Mouse (Mus musculus): ENCODE measurements around the gene Nrsn2.
A peak's percentile ranks its signal among the peaks of the same experiment; 100 is the strongest.

Nrsn2 gene

DNA sequence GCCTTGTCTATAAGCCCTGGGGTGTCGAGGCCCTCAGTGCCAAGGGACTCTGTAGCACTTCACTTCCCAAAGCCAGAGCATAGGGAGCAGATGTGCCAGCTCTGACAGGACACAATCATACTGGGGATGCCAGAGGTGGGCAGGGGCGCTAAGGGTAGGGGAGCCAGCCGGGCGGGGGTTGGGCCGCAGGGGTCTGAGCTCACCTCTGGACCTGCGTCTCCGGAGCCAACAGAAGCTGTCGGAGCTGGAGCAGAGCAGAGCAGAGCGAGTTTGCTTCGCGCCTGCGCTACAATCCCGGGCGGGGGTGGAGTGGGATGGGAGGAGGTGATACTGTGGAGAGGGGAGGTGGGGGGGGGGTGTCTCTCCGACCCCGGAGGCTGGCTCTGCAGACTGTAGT lies at the start of gene Nrsn2:
Nrsn2 (minus strand) TSS at position 294 of the 397 bp plus-strand sequence.
- no peak for DNase-seq (ENCODE audit: low spot score)

DNA sequence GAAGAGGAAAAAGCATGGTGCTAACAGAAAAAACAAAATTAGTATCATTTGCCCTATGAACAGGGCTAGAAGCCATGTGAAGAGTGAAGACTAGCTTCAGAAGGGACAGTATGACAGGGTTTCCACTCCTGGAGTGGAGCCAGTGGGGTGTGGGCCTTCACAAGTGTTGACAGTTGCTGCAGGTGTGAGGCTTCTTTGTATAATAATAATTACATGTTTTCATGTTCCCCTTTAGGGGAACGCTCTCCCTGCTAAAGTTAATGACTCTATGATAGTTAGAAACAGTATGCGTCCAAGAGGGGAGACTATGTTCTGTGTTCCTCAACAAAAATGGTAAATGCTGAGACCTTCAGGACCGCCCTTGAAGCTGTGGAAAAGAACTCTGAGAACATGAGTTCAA lies 39.3 kb upstream of the Nrsn2 start:
- no peak for DNase-seq (ENCODE audit: low spot score)

DNA sequence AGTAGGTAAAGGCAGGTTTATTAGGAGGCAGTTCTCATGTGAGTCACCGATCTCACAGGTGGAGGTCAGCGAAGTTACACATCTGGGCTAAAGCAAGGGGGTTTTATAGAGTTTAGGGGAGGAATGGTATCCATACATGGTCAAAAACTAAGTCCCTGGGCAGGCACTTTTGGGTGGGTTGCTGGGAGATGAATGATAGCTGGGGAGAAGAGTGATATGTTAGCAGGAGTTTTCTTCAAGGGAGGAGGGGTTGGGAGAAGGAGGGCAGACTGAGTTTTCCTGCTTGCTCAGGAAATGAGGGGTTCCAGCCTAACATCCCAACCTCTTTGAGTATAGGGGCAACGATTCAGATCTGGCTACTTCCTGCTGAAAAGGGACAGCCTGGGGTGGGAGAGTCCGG lies 38.8 kb upstream of the Nrsn2 start, which contains the start of gene 6820408C15Rik:
6820408C15Rik (plus strand) TSS at position 301 of the 400 bp plus-strand sequence.
- no peak for DNase-seq (ENCODE audit: low spot score)

DNA sequence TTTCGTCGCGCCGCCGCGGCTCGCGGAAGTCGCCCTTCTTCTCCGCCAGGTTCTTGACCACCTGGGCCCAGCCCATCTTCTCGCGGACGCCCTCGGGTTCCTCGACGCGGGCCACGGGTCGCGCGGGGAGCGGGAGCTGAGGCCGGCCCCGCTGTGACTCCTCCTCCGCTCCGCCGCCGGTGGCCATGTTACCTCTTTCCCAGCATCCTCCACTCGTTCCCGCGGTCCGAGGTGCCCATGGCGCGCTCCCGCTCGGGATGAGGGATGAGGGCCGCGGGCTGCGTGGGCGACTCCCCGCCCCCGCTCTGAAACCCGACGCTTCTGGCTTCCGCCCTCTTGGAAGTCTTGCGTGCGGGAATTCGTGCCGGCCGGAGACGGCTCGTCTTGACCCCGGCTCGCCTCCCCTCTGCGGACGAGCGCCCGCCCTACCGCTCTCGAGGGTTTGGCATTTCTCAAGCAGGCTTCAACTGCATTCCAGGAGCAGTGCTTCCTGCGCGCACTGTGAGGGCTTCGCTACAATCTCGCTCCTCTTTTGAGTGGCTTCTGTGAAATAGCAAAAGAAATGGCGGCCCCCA lies 38.2 kb upstream of the Nrsn2 start, which contains the start of gene Zcchc3:
Zcchc3 (minus strand) TSS at position 437 of the 575 bp plus-strand sequence.
- no peak for DNase-seq (ENCODE audit: low spot score)

DNA sequence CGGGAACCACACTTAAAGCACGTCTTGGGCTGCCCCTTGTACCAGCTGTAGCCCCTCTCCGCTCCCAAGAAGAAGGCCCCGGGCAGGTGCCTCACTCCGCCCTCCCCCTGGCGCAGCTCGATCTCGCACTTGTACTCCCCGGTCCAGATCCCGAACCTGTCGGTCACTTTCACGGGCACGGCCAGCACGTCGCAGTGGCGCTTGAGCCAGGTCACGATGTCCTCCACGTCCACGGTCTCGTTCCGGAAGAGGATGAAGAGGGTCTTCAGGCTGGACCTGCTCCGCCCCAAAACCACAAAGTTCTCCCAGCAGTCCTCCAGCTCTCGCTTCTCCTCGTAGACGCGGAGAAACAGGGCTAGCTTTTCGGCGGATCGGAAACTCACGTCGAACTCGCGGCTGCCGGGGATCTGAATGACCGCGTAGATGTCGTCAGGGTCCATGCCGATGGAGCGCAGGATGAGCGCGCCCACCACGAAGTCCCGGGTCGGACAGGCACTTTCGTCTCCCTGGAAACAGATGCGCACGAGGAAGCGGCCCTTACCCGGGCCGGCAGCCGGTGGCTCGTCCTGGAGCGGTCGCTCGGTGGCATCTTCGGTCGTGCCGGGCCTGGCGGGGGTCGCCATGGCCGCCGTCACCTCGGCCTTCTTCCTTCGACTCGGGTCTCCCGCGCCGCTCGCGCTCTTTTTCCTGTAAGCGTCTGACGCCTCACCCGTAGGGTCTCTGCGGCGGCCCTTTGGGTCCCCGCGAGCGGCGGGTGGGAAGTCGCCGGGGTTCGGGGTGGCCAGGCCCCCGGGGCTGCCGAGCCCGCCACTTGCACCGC lies 37.5 kb upstream of the Nrsn2 start:
- DNase-seq (ENCODE audit: low spot score), result no peak

DNA sequence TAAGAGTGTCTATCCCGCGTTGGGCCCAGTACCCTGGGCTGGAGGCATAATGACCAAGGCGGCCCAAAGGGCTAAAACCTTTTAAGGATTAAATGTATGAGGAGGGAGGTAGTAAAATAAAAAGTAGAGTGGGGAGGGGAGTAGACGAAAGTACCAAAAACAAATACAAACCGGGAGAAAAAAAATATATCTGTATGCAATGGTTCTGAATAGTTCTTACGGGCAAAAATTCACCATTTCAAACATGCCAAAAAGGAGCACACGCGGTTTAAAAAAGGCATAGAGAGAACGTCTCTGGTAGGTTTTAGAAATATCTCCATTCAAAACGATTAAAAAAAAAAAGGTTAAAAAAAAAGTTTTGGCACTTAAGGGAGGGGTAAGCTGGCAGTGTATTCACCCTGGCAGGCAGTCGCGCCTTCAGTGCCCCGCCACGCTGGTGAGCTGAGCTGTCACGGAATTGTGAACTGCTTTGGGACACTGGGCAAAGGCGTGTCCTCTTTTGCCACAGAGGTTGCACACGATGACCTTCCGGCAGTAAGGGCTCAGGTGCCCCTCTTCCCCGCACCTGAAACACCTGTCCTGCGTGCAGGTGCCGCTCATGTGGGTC lies 36.8 kb upstream of the Nrsn2 start:
- DNase-seq (ENCODE audit: low spot score), result no peak

DNA sequence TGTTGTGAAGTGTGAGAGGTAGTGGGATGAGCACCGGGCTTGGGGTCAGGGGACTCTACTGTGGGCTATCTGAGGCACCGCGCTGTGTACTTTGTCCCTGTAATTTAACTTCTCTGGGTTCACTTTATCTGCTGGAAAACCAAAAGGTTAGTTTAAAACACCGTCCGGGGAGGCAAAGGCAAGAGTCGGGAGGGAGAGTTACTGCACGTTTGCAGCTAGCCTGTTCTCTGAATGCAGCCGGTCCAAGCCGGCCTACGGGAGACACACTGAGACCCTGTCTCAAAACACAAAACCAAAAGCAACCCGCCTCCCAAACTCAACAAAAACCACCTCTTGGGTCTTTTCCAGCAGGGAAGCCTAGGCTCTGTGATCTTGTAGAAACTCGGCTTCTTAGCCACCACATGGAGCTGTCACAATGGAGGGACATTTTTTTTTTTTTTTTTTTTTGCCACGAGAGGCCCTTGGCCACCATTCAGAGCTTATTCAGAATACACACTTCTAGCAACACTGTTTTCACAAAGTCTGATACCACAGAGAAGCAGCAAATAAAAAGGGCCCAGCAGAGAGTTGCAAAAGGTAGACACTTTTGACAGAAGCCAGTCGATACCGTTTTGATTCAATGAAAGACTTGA lies 36.2 kb upstream of the Nrsn2 start:
- no peak for DNase-seq (ENCODE audit: low spot score)

DNA sequence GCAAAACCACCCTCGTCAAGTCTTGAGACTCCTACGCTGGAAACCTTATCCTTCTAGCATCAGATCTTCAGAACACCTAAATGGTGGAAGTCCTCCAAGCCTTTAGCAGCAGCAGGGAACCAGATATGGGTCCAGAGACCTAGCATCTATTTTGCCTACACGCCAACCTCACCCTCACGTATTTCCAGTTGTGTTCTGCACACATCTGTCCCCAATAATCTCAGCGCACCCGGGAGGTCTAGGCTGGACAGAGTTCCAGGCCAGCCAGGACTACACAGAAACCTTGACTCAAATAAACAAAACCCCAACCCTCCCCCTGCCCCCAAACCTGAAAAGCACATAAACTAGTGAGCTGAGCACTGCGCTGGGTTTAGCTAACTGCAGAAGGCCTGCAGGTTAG lies 35.0 kb upstream of the Nrsn2 start:
- DNase-seq (ENCODE audit: low spot score), result no peak

DNA sequence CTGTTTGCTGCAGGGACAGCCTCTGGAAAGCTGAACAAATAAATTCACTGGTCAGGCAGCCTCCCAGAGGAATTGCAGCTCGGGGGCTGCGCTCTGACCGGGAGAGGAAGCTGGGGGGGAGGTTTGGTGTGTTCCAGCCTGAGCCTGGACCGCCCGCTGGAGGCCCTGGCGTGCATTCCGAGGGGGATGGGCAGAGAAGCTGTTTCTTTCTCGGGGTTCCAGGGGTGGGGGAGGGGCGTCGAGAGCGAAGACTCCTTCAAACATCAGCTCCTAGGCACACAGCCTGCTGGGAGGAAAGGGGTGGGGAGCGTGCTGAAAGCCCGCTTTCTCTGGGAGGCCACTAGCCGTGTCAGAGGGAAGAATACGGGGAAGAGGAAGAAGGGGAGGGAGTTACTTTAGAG lies 34.5 kb upstream of the Nrsn2 start:
- peak; percentile 91 for DNase-seq (ENCODE audit: low spot score)

DNA sequence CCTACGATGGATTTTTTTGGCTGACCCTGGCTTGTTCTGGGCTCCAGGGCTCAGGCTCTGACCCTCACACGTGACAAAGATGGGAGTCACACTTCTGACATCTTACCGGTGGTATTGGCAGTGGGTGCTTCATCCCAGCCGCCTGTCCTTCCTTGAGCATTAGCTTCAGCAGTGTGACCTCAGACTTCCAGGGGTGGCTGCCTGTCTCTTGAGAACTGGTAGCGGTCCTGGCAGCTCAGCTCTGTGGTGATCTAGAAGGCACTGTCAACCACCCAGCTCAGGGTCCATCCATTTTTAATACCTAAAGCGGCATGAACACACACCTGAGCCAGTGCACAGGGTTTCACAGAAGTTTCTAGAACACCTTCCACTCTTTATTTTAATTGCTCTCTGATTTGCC lies 33.3 kb upstream of the Nrsn2 start:
- DNase-seq (ENCODE audit: low spot score), result no peak

DNA sequence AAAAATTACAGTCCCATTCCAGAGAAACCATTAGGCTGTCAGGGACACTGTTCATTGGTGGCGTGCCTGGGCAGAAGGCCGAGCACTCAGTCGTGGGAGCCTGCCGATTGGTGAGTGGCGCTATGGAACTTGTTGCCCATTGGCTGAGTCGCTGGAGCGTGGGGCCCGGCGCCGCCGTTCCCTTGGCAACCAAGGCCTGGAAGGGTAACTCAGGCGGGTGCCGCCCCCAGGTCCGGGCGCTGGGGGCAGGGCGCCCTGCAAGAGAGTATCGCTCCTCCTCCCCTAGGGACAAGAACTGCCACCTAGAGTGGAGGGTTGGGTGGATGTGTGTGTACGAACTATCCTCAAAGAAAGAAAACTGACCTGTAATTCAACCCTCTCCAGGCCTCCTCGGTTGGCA lies 29.7 kb upstream of the Nrsn2 start:
- DNase-seq (ENCODE audit: low spot score), result peak; percentile 97

DNA sequence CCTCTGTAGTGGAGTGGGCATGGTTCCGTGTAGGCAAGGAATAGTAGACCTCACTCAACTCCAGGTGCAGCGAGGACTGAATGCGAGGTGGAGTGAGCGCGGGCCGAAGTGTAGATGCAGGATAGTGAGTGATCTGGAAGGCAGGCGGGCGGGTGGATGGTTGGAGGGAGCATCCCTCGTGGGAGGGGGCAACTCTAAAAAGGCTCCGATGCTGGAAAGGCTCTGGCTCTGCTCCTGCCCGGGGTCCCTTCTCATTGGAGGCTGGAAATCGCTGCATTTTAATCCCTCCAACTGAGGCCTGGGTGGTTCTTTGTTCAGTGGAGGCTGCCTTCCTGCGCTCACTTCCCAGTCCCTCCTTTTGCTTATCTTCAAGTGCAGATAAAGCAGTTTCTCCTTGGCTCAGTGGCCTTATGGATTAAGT lies 22.7 kb upstream of the Nrsn2 start:
- DNase-seq (ENCODE audit: low spot score), result no peak

DNA sequence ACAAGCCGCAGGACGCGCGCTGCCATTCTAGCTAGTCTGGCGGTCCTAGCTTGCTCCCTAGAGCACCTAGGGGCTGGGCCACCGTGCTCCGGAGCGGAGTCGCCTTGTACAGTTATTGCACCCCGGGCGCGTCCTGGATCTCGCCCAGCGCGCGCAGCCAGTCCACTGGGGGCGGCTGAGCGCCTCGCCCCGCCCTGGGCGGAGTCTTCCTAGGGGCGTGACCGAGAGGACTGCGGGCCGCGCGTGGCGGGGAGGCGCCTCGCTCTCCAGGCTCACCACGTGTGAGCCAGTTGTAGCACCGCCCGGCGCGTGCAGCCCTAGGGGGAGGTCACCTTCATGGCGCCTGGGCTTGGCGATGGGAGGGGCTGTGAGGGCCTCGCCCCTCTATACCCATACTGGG lies 22.3 kb upstream of the Nrsn2 start:
- DNase-seq (ENCODE audit: low spot score), result peak; percentile 98

DNA sequence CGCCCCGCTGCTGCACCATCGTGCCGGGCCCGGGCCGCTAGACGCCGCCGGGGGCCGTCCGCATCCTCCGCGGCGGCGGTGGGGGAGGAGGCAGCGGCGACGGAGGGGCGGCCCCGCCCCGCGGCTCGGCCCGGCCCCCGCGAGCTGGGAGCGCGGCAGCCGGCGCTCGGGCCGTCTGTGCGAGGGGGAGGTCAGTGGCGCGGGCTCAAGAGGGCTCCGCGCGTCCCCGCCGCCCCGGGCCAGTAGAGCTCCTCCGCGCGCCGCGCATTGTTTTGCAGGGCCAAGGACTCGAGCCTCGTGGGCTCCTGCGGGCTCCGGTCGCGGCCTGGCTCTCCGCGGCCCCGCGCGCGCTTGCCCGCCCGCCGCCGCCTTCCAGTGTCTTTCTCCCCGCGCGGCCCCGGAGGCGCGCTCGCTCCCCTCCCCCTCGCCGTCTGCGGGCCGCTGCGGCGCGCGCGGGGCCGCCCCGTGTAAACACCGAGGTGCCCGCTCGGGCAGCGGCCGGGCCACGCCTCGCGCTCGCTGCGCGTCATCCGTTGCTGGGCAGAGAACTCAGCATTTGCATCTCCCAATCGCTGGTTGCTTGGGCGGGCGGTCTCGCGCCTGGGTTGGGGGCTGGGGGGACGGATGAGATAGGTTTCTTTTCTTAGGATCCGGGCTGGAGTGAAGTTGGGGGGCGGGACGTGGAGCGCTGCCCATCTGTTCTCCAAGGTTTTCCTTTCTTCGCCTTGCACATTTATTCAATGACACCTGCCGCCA lies 21.4 kb upstream of the Nrsn2 start, which contains the start of gene Sox12:
Sox12 (minus strand) TSS at position 384 of the 756 bp plus-strand sequence.
- peak; percentile 98 for DNase-seq (ENCODE audit: low spot score)

DNA sequence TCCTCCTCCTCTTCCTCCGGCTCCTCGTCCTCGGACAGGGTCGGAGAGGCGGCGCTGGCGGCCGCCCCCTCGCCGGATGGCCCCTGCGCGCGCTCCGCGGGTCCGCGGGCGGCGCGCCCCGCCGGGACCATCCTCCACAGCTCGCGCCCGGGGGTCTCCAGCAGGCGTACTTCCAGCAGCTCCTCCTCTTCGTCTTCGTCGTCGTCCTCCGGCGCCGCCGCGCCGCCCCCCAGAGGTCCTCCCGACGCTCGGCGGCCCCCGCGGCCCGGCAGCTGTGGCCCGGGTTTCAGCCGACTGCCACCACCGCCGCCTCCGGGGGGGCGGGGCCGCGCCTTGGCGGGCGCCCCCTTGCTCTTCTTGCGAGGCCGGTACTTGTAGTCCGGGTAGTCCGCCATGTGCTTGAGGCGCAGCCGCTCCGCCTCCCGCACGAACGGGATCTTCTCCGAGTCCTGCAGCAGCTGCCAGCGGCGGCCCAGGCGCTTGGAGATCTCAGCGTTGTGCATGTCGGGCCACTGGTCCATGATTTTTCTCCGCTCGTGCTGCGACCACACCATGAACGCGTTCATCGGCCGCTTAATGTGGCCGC lies 20.7 kb upstream of the Nrsn2 start:
- DNase-seq (ENCODE audit: low spot score), result peak; percentile 84

DNA sequence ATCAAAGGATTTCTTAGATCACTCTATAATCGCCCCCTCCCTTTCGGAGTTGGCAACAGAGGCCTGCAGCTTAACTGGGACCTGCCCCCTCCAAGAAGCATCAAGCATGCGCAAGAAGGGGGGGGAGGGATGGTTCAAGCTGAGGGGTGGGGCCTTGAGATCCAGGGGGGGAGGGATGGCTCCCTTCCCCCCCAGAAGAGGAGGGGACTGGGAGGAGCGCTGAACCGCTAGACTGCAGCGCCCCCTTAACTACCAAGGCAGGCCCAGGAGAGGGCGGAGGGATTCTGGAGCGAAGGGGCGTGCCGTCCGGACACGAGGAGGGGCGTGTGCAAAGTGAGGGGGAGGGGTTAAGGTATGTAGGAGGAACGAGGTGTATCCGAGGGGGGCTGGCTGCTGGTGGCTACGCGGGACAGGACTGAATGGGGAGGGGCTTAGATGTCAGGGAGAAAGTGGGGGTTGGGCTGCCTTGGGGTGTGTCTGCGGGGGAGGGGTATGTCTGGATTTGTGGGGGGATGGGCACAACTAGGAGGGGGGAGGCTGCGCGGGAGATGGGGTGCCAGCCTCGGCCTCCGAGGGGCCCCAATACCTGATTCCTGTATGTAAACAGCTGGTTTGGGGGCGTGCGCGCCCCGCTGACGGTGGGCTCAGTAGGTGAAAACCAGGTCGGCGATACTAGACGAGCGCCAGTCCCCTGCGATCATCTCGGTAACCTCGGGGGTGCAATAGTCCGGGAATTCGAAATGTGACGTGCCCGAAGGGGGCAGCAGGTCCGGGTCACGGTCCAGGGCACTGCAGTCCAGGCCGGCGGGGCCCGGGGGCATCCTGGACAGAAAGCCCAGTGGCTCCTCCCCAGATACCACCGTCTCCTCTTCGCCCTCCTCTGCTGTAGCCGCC lies 19.9 kb upstream of the Nrsn2 start:
- DNase-seq (ENCODE audit: low spot score), result peak; percentile 97

DNA sequence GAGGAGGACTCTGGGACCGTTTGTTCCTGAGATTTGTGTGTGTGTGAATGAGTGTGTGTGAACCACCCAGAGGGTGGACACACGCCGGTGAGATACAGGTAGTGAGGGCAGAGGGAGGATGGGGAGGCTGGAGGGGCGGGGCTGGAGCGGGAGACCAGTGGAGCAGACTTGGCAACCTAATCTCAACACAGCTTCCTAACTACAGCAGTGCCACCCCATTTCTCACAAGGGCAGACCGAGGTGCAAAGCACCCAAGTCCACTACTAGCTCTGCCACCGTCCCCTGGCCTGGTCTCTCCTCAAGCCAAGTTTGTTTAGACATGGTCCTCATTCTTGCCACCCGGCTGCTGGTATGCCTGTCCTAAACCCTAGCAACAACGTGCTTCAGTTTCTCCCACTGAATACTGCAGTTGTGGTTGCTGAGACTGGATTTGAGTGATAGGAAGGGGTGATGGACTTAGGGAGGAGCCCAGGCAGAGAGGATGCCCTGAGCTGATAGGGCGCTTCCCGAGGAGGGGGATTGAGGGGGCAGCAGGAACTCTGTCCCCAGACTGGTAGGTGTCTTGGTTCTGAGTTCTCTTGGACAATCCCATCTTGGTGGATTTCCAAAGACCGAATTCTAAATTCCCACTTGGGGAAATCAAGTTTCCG lies 19.0 kb upstream of the Nrsn2 start:
- peak; percentile 37 for DNase-seq (ENCODE audit: low spot score)

DNA sequence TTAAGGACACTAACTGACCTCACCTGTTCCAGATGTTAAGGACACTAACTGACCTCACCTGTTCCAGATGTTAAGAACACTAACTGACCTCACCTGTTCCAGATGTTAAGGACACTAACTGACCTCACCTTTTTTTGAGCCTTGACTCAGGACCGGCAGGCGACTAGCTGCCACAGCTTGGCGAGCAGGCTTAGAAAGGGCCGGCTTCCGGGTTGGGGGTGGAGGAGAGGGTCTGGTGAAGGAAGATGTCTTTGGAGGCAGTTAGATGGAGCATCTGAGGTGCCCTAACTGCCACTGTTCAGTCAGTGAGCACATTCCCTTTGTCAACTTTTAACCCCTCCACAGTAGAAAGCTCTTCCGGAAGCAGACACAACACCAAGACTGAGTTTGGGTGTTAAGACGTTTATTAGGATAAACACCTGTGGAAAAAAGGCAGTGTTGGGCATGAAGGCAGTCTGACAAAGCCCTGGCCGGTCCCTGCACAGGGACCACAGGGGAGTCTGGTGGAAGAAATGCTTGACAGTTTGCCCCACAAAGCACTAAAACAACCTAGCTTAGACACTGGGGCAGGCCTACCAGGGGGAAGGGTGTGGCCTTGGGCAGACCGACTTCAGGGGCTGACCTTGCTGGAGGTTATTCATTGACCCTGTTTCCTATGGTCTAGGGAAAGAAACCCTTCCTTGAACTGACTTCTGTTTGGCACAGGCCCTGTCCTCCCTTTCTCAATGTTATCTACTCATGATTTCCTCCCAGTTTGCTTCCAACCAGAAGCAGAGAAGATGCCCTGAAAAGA lies 17.0 kb upstream of the Nrsn2 start:
- no peak for DNase-seq (ENCODE audit: low spot score)

DNA sequence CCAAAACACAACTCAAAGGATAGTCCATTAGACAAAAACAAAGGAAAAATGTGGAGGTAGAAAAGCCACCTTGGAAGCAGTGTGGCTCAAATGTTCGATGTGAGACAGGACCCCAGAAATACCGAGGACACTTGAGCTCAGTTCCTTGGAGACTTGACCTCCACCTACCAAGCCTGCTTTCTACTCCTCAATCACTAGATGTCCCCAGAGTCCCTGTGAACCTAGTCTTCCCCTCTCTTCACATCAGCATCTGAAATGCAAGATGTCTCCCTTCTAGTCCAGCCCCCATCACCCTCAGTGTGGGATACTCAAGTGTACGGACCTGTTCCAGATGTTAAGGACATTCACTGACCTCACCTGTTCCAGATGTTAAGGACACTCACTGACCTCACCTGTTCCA lies 16.3 kb upstream of the Nrsn2 start:
- DNase-seq (ENCODE audit: low spot score), result peak; percentile 82

Measured in MN1 (cell line).